Mouse (Mus musculus): ENCODE measurements at regions not wholly inside any gene's neighbourhood (a gene's known extent, or its start where the extent isn't known, plus 50 kb on each side); places are given as distances from the start of the nearest gene placed in this dataset.

DNA sequence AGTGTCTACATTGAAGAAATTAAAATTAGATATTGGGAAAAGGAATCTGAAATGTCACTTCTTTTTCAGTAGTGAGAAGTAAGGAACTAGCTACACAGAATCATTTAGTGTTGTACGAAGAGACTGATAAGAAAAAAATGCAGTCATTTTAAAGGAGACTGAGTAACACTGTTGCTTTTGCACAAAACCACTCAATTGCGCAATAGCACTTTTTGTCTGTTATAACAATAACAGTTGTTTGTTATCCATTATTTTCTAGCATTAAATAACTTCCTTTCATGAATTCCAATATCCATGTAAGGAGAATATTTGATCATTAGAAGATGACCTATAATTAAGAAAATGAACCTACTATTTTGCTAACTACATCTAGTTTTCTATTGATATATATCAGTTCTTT, 790.8 kb downstream of the Slitrk1 start:
- Histone ChIP-seq H3K4me1 (no peaks in the 10 kb centered on the region), H3K27me3 (replicated peaks; ENCODE audit: low read depth, poor library complexity, severe bottlenecking) (no peaks in the 10 kb centered on the region), H3K27ac (replicated peaks) (no peak overlapping the region), H3K9me3 (no peaks in the 10 kb centered on the region), H3K4me3 (no peak overlapping the region), H3K36me3 (replicated peaks) (no peaks in the 10 kb centered on the region)
- DNase-seq (ENCODE audit: low spot score) = no peak
- WGBS = 97% methylated on average over 2 of the region's 2 CpGs

DNA sequence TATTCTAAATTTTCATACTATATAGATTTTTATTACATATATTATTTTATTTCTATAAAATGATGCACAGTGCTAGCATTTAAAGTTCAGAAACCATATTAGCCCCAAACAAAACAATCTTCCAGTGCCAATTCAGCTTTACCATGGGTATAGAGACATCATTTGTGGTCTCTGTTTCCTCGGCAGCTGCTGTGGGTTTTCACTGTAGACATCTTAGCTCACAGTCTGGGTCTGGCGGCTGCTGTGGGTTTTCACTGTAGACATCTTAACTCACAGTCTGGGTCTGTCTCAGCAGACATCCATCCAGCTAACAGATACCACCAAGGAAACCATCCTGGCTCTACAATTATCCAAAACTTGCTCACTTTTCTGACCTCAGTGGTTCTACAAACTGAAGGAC, 808.9 kb downstream of the Slitrk1 start:
- no peaks in the 10 kb centered on the region for H3K36me3 ChIP-seq (replicated peaks)
- 85% methylated on average over 2 of the region's 2 CpGs for WGBS
- no peak for DNase-seq (ENCODE audit: low spot score)

DNA sequence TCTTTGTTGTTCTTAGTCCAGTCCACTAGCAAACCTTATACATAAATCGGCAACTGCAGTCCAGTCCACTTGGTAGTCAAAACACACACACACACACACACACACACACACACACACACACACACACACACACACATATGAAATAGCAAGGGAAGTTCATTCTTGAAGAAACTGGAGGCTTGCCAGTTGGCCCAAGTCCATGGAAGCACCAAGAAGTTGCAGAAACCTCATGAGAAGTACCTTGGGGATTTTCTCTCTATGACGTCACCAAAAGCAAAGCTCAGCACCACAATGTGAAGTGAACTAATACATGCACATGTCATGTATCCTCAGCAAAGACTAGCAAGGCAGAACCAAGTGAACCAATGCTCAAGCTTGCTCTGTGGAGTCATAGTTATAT, 823.0 kb downstream of the Slitrk1 start:
- WGBS = 90% methylated on average over 2 of the region's 2 CpGs
- no peaks in the 10 kb centered on the region for H3K36me3 ChIP-seq (replicated peaks)
- DNase-seq (ENCODE audit: low spot score) = no peak
- H3K27ac ChIP-seq (replicated peaks) = no peak overlapping the region
- no peaks in the 10 kb centered on the region for H3K9me3 ChIP-seq
- H3K4me3 ChIP-seq = no peak overlapping the region
- no peaks in the 10 kb centered on the region for H3K27me3 ChIP-seq (replicated peaks; ENCODE audit: low read depth, poor library complexity, severe bottlenecking)
- H3K4me1 ChIP-seq = no peaks in the 10 kb centered on the region

More for the DNA sequence above, 808.9 kb downstream of the Slitrk1 start:
- H3K4me3 ChIP-seq = no peak overlapping the region
- no peaks in the 10 kb centered on the region for H3K4me1 ChIP-seq
- H3K27ac ChIP-seq (replicated peaks) = no peak overlapping the region
- H3K9me3 ChIP-seq = no peaks in the 10 kb centered on the region
- H3K27me3 ChIP-seq (replicated peaks; ENCODE audit: low read depth, poor library complexity, severe bottlenecking) = no peaks in the 10 kb centered on the region

DNA sequence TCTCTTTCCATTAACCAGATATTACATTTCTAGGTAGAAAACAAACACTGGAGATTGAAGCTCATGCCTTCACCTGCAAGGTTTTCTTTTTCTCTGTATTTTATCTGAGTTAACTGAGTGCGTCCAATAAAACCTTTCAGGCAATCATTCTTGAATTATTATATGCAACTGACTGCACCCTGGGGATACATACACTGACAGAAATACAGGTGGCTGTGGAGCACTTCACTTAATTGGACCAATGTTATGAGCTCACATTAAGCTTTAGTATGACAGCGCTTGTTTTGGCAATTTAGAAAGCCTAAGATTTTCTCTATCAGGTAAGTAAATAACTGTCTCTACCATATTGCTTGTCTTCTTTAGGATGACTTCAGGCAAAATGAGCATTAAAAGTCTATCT, 864.0 kb downstream of the Slitrk1 start:
- no peaks in the 10 kb centered on the region for H3K27me3 ChIP-seq (replicated peaks; ENCODE audit: low read depth, poor library complexity, severe bottlenecking)
- no peak for DNase-seq (ENCODE audit: low spot score)
- H3K4me3 ChIP-seq = no peak overlapping the region
- 93% methylated on average over 2 of the region's 2 CpGs for WGBS
- H3K4me1 ChIP-seq = no peaks in the 10 kb centered on the region
- H3K9me3 ChIP-seq = no peaks in the 10 kb centered on the region
- no peaks in the 10 kb centered on the region for H3K36me3 ChIP-seq (replicated peaks)
- no peak overlapping the region for H3K27ac ChIP-seq (replicated peaks)

DNA sequence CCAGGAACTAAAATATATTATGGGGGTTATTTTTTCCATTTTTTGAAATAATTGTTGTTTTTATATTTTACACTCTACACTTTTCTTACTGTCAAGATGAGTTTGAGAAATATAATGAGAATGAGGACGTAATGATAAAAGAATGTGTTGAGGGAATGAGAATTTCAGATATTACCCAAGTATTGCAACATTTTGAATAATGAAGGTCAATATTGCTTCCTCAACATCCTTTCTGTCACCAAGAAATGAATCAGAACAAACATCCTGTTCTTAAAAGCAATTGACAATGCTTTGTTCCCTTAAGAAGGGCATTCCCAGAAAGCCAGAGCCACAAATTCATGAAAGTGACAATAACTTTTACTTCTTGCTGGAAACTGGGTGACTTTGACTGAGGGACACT, 878.0 kb downstream of the Slitrk1 start:
- Histone ChIP-seq H3K4me1 (no peaks in the 10 kb centered on the region), H3K27ac (replicated peaks) (no peak overlapping the region), H3K27me3 (replicated peaks; ENCODE audit: low read depth, poor library complexity, severe bottlenecking) (no peaks in the 10 kb centered on the region), H3K36me3 (replicated peaks) (no peaks in the 10 kb centered on the region), H3K4me3 (no peak overlapping the region), H3K9me3 (no peaks in the 10 kb centered on the region)
- WGBS = 84% methylated on average over 1 of the region's 1 CpGs
- no peak for DNase-seq (ENCODE audit: low spot score)

DNA sequence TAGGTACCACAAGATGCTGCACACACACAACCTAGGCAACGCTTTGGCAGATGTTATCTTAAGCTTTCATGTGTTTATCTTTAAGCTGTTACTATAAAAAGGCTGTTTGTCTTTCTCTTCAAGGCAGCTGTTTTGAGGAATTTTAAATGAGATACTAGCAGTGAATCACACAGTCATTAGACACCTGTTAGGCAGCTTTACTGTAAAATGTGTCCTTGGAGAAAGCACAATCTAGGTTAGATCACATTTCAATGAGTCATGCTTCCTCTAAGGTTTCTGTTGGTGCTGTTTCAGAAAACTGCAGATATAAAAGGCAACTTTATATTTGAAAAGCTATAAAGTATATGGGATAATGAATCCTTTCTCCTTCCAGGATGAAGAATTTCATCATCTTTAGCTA, 879.8 kb downstream of the Slitrk1 start:
- Histone ChIP-seq H3K27ac (replicated peaks) (no peak overlapping the region), H3K4me1 (no peaks in the 10 kb centered on the region), H3K9me3 (no peaks in the 10 kb centered on the region), H3K4me3 (no peak overlapping the region), H3K27me3 (replicated peaks; ENCODE audit: low read depth, poor library complexity, severe bottlenecking) (no peaks in the 10 kb centered on the region), H3K36me3 (replicated peaks) (no peaks in the 10 kb centered on the region)
- DNase-seq (ENCODE audit: low spot score) = no peak
- 81% methylated on average over 1 of the region's 1 CpGs for WGBS

DNA sequence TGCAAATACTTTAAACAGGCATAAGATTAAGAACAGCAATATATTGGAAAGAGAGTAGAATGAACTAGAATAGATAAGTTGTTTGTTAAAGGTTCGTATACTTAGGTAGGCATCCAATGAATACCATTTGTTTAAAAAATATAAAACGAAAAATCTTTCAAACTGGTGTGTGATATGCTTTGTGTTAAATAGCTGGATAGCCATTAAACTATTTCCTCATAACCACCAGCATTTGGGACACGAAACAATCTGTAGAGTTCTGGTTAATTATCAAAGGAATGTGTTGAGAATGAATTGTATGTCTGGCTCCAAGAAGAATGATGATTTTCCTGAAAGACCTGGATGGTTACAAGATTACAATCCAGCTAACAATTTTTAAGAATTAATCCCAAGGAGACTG, 891.4 kb downstream of the Slitrk1 start:
- H3K27ac ChIP-seq (replicated peaks) = no peak overlapping the region
- H3K36me3 ChIP-seq (replicated peaks) = no peaks in the 10 kb centered on the region
- DNase-seq (ENCODE audit: low spot score) = no peak
- H3K4me3 ChIP-seq = no peak overlapping the region
- 71% methylated on average over 3 of the region's 3 CpGs for WGBS
- H3K9me3 ChIP-seq = no peaks in the 10 kb centered on the region
- H3K4me1 ChIP-seq = no peaks in the 10 kb centered on the region
- no peaks in the 10 kb centered on the region for H3K27me3 ChIP-seq (replicated peaks; ENCODE audit: low read depth, poor library complexity, severe bottlenecking)

DNA sequence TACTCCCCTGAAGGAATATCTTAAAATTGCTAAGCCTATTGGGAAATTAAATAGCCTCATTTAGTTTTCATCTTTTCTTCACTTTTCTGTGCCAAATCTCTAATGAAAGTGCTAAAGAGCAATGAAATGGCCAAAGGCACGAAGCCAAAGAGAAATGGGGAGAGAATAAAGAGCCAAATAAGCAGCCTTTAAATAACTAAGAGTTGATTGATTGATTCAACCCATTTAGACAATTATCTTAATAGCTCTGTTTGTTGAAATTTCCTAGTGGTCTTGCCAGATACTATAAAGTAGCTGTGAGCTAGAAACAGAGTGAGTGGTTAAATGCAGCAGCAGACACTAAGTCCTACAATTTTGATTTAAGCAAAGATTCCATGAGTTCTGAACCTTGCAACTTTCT, 891.9 kb downstream of the Slitrk1 start:
- Histone ChIP-seq H3K9me3 (no peaks in the 10 kb centered on the region), H3K4me1 (no peaks in the 10 kb centered on the region), H3K4me3 (no peak overlapping the region), H3K27ac (replicated peaks) (no peak overlapping the region), H3K36me3 (replicated peaks) (no peaks in the 10 kb centered on the region), H3K27me3 (replicated peaks; ENCODE audit: low read depth, poor library complexity, severe bottlenecking) (no peaks in the 10 kb centered on the region)
- WGBS = 62% methylated on average over 1 of the region's 1 CpGs
- DNase-seq (ENCODE audit: low spot score) = no peak

DNA sequence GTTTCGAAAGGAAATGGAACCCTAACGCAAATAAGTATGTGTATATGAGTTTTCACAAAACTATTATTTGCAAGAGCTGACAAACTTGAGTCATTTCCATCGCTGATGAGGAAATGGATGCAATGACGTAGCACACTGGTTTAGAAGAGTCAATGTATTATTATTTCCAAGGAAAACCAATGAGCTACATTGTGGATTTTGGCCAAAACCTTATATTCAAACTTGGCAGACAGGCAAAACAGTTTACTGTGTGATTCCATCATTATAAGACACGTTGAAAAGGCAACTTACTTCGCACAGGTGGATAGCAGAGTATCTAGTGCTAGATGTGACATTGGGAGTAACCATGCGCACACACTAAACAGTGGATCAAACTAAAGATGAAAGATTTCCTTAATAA, 892.6 kb downstream of the Slitrk1 start:
- Histone ChIP-seq H3K36me3 (replicated peaks) (no peaks in the 10 kb centered on the region), H3K27ac (replicated peaks) (no peak overlapping the region), H3K27me3 (replicated peaks; ENCODE audit: low read depth, poor library complexity, severe bottlenecking) (no peaks in the 10 kb centered on the region), H3K4me3 (no peak overlapping the region), H3K4me1 (no peaks in the 10 kb centered on the region), H3K9me3 (no peaks in the 10 kb centered on the region)
- 89% methylated on average over 7 of the region's 7 CpGs for WGBS
- DNase-seq (ENCODE audit: low spot score) = no peak

DNA sequence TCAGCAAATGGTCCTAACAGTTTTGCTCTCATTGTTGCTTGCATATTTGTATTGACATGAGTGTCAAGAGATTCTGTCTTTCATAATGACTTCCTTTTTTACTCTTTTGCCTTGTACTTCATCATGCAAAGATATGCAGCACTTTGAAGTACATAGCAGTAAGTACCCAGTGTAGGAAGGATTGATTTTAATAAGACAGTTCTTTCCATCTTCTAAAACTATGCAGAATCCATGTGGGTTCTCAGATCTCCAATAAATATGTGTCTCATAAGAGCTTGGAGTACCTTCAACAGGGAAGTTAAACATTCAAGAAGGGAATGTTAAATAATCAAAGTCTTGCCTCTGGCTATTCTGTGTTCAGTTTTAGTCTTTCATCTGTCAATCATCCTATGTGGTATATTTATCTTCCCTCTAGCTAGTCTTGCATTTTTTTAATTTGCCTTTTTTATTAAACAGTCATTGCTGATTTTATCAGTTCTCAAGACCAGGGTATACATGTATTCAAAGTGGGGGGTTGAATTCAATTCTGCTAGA, 926.1 kb downstream of the Slitrk1 start:
- Histone ChIP-seq H3K27ac (replicated peaks) (no peak overlapping the region), H3K27me3 (replicated peaks; ENCODE audit: low read depth, poor library complexity, severe bottlenecking) (no peaks in the 10 kb centered on the region), H3K4me1 (no peaks in the 10 kb centered on the region), H3K9me3 (no peaks in the 10 kb centered on the region), H3K36me3 (replicated peaks) (no peaks in the 10 kb centered on the region), H3K4me3 (no peak overlapping the region)
- DNase-seq (ENCODE audit: low spot score) = no peak

DNA sequence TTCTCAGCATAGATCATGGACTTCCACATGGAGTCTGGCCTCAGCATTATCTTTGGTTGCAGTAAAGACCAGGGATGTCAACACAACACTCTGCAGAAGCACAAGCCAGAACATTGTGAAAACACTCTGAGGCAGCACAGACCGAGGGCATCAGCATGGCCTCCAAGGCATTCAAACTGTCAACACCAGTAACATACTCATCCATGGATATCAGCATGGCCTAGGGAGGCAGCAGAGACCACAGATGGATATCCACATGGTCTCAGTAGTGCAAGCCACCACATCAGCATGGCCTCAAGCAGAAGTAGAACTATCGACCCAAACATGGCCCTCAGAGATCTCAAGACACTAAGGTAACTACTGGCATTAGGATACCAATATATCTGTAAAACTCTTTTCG, 935.8 kb downstream of the Slitrk1 start:
- no peak overlapping the region for H3K27ac ChIP-seq (replicated peaks)
- H3K4me3 ChIP-seq = no peak overlapping the region
- H3K9me3 ChIP-seq = no peaks in the 10 kb centered on the region
- no peaks in the 10 kb centered on the region for H3K36me3 ChIP-seq (replicated peaks)
- DNase-seq (ENCODE audit: low spot score) = no peak
- no peaks in the 10 kb centered on the region for H3K4me1 ChIP-seq
- WGBS = 86% methylated on average over 3 of the region's 3 CpGs
- H3K27me3 ChIP-seq (replicated peaks; ENCODE audit: low read depth, poor library complexity, severe bottlenecking) = no peaks in the 10 kb centered on the region

DNA sequence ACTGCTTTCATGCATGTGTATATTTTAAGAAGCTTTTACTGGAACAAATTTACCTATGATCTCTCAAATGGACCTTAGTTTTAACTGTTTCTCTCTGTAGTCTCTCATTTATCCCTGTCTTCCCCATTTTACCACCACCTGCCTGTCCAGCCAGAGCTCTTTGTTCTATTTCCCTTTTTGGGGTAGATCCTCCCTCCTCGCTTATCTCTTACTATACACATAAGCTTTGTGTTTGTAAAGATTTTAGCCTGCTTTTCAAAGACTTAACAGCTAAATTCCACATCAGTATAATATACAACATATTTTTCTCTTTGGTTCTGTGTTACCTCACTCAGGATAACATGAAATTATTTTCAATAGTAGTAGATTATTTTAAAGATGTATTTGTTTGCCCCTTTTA, 961.9 kb downstream of the Slitrk1 start:
- Histone ChIP-seq H3K27ac (replicated peaks) (no peak overlapping the region), H3K9me3 (no peaks in the 10 kb centered on the region), H3K36me3 (replicated peaks) (no peaks in the 10 kb centered on the region), H3K4me3 (no peak overlapping the region), H3K4me1 (no peaks in the 10 kb centered on the region), H3K27me3 (replicated peaks; ENCODE audit: low read depth, poor library complexity, severe bottlenecking) (no peaks in the 10 kb centered on the region)
- WGBS = 70% methylated on average over 1 of the region's 1 CpGs
- DNase-seq (ENCODE audit: low spot score) = no peak

DNA sequence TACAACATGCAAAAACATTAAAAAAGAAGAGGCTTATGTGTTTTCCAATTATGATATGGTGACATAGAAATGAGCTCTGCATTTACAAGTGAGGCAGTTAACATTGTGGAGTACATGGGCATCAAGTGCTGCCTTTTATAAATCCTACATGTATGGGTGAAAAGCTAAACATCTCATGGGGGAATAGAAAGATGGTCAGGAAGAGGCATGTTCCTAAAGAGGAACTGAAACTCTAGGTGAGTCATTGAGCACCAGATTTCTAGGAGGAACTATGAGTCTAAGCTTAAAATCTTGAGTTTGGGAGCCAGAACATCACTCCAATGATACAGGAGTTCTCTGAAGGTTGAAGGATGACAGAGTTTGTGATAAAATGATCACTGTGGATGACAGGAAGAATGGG, 1010.2 kb downstream of the Slitrk1 start:
- Histone ChIP-seq H3K9me3 (no peaks in the 10 kb centered on the region), H3K4me3 (no peak overlapping the region), H3K36me3 (replicated peaks) (no peaks in the 10 kb centered on the region), H3K4me1 (no peaks in the 10 kb centered on the region), H3K27ac (replicated peaks) (no peak overlapping the region), H3K27me3 (replicated peaks; ENCODE audit: low read depth, poor library complexity, severe bottlenecking) (no peaks in the 10 kb centered on the region)
- DNase-seq (ENCODE audit: low spot score) = no peak

DNA sequence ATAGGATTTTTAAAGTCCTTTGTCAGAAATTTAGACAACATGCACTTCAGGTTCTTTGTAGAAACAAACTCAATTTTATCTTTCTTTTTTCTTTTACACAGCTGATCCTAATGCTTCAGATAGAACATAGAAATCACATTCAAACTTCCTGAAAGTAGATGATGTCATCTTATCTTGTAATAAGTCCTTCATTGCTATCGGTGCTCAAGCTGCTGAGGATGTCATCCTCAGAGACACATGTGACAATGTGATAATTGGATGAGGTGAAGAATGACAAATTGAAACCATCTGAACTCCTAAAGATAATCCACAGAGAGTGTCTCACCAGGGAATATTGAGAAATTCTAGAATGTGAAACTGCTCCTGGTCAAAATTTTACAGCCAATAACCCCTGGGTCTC, 1012.1 kb downstream of the Slitrk1 start:
- no peak for DNase-seq (ENCODE audit: low spot score)
- 77% methylated on average over 1 of the region's 1 CpGs for WGBS
- Histone ChIP-seq H3K27ac (replicated peaks) (no peak overlapping the region), H3K4me3 (no peak overlapping the region), H3K27me3 (replicated peaks; ENCODE audit: low read depth, poor library complexity, severe bottlenecking) (no peaks in the 10 kb centered on the region), H3K4me1 (no peaks in the 10 kb centered on the region), H3K36me3 (replicated peaks) (no peaks in the 10 kb centered on the region), H3K9me3 (no peaks in the 10 kb centered on the region)
